Mouse (Mus musculus) bone marrow macrophage, adult 2 months (primary cell): ENCODE measurements around the gene Proser1. TPM values are rescaled to one million over a fixed set of nuclear protein-coding genes. Genes with fewer than 3 reads are reported as not detected.

Source experiments
- H3K27ac ChIP-seq: 2 replicates; pipeline ENCODE4 v1.5.1; 2012; ENCODE audit warnings: low read depth, low read length; ENCODE audit not compliant: insufficient read depth
- H3K4me1 ChIP-seq: 2 replicates; pipeline ENCODE4 v1.6.1; 2012; ENCODE audit warnings: low read length; ENCODE audit not compliant: control insufficient read depth, insufficient read depth
- H3K4me3 ChIP-seq: 2 replicates; pipeline ENCODE4 v1.5.1; 2012; ENCODE audit warnings: mild to moderate bottlenecking, low read length, moderate library complexity; ENCODE audit not compliant: insufficient read depth
- CTCF ChIP-seq: IDR thresholded peaks from 2 replicates; pipeline ENCODE4 v1.5.1; 2012; ENCODE audit warnings: low read depth, mild to moderate bottlenecking, low read length, moderate library complexity
- POLR2A ChIP-seq: IDR thresholded peaks from 2 replicates; pipeline ENCODE4 v1.6.1; 2012; ENCODE audit warnings: mild to moderate bottlenecking, low read depth, low read length, borderline replicate concordance
- polyA plus RNA-seq: library from polyadenylated mRNA; stranded (reverse); fragments of >200 nt; gene quantifications from 2 replicates; pipeline ENCODE4 v1.2.4, GENCODE M21; 2012; ENCODE audit not compliant: missing spikeins, insufficient read depth, insufficient read length

Proser1 gene
- polyA plus RNA-seq, 1 experiment: 21.5 TPM

DNA sequence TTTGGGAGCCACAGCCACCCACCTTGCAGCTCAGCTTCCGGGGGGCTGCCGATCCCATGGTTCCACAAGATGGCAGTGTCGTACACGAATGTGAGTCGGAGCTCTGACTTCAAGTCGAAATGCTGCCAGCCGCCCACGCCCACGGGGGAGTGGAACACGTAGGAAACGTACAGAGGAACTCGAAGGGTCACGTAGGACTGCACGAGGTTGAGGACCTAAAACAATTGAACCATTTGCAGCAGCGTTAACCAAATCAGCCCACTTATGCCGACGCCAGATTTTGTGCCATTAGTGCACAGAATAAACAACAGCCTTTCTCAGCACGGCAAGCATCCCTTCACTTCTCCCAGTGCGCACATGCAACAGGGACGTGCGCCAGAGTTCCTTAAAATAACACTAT is 62.3 kb downstream of the Proser1 start:
- no peaks in the 10 kb centered on the region for H3K4me1 ChIP-seq
- H3K4me3 ChIP-seq: no peak overlapping the region
- H3K27ac ChIP-seq: no peak overlapping the region
- TF ChIP-seq CTCF (no peak), POLR2A (no peak)

DNA sequence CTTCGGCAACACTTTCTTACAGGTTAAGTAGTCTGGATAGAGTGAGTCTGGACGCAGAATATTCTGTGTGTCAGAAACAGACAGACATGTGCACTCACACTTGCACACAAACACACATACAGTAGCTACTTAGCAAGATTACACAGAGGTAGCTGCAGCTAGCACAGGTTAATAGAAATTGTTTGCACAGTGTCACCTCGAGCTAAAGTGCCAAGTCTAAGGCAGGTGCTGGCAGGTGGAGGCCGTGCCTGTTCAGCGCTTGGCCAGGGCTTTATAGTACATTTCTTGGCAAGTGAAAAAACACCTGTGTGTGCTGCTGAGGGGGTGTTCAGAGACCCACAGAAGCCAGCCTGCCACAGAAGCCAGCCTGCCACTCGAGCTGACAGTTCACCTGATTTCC is 66.8 kb downstream of the Proser1 start:
- no peak overlapping the region for H3K4me3 ChIP-seq
- TF ChIP-seq CTCF (no peak), POLR2A (no peak)
- no peak overlapping the region for H3K27ac ChIP-seq
- H3K4me1 ChIP-seq: no peaks in the 10 kb centered on the region

Other genes starting within 250 kb of the Proser1 start
- 40.6 and 41.8 TPM in 2 replicates for gene Nhlrc3, start 334 bp upstream of the Proser1 start, polyA plus RNA-seq
- not detected in 2 replicates for gene Stoml3, start 25.0 kb downstream of the Proser1 start, polyA plus RNA-seq
- not detected in 2 replicates for gene Frem2, start 193.7 kb downstream of the Proser1 start, polyA plus RNA-seq